Mouse (Mus musculus) lung, adult 2 months (tissue): ENCODE data around the gene Zbtb20.

ENCODE experiments used
- CTCF ChIP-seq: fragments of 200-500 bp; IDR thresholded peaks from 2 replicates; pipeline ENCODE4 v1.5.1; 2011; ENCODE audit warnings: mild to moderate bottlenecking, low read length, control low read depth; ENCODE audit not compliant: insufficient read depth
- POLR2A ChIP-seq: fragments of 200-500 bp; IDR thresholded peaks from 2 replicates; pipeline ENCODE4 v1.6.1; 2011; ENCODE audit warnings: low read depth, mild to moderate bottlenecking, control low read depth, low read length, borderline replicate concordance; ENCODE audit errors: extremely low read depth

GRCm38 (mm10) chr16:42897125-42897693 is 21.5 kb downstream of the Zbtb20 start:
- no peak for TF ChIP-seq CTCF
- no peak for TF ChIP-seq POLR2A
